Mouse (Mus musculus) lung, postnatal 0 days (tissue): ENCODE results near the gene Hyal1.

Experiments used
- CTCF ChIP-seq: IDR thresholded peaks from 2 replicates; pipeline ENCODE4 v1.5.1; 2016; ENCODE audit warnings: antibody characterized with exemption, mild to moderate bottlenecking
- EP300 ChIP-seq: IDR thresholded peaks from 2 replicates; pipeline ENCODE4 v1.6.1; 2016; ENCODE audit warnings: antibody characterized with exemption, mild to moderate bottlenecking, control low read depth

GRCm38 (mm10) chr9:107629901-107630425 lies 53.2 kb downstream of the Hyal1 start:
- TF ChIP-seq EP300 (no peak), CTCF (no peak)
